Mouse (Mus musculus): ENCODE measurements around the gene Tmbim7. TPM values are rescaled to one million over a fixed set of nuclear protein-coding genes. Genes with fewer than 3 reads are reported as not detected.
"Not testable (repeated sequence)": the region's sequence is repeated elsewhere in the genome, so short reads cannot be mapped to it uniquely, and the experiment has no call there.

The Tmbim7 gene
- polyA plus RNA-seq (2015; fragmentation: Nextera tagmentation; extraction: Ambion mirVana), result not detected in 2 replicates

GRCm38 (mm10) chr5:3650881-3651280, at the start of gene Tmbim7:
TSS of gene Tmbim7 (plus strand) at chr5:3651181.
- H3K27me3 ChIP-seq, result no peaks in the 10 kb centered on the region
- no peak within 1 kb of the TSS for H3K9ac ChIP-seq
- no peaks in the 10 kb centered on the region for H3K36me3 ChIP-seq (ENCODE audit: poor library complexity, severe bottlenecking)
- WGBS, result 63% methylated on average over 6 of the region's 6 CpGs
- no peaks in the 10 kb centered on the region for H3K9me3 ChIP-seq (replicated peaks)
- H3K4me3 ChIP-seq, result no peak within 1 kb of the TSS
- peaks cover 7% of the 10 kb centered on the region for H3K4me1 ChIP-seq
- ATAC-seq, result no peak
- no peak within 1 kb of the TSS for H3K4me2 ChIP-seq
- no peak within 1 kb of the TSS for H3K27ac ChIP-seq

GRCm38 (mm10) chr5:3607114-3607513, 43.9 kb upstream of the Tmbim7 start:
- ATAC-seq, result no peak
- H3K9ac ChIP-seq, result no peak overlapping the region
- no peak overlapping the region for H3K4me2 ChIP-seq
- no peak overlapping the region for H3K27ac ChIP-seq
- peaks cover 60% of the 10 kb centered on the region for H3K36me3 ChIP-seq (ENCODE audit: poor library complexity, severe bottlenecking)
- WGBS, result 95% methylated on average over 9 of the region's 9 CpGs
- H3K4me3 ChIP-seq, result no peak overlapping the region
- no peaks in the 10 kb centered on the region for H3K4me1 ChIP-seq
- H3K27me3 ChIP-seq, result no peaks in the 10 kb centered on the region
- no peaks in the 10 kb centered on the region for H3K9me3 ChIP-seq (replicated peaks)

- Histone ChIP-seq H3K27ac (no peak overlapping the region), H3K4me2 (no peak overlapping the region), H3K9me3 (replicated peaks) (no peaks in the 10 kb centered on the region), H3K4me3 (no peak overlapping the region), H3K36me3 (ENCODE audit: poor library complexity, severe bottlenecking) (peaks cover 62% of the 10 kb centered on the region), H3K9ac (no peak overlapping the region), H3K27me3 (no peaks in the 10 kb centered on the region), H3K4me1 (no peaks in the 10 kb centered on the region)
- 94% methylated on average over 7 of the region's 7 CpGs for WGBS
- ATAC-seq, result no peak
Observed at GRCm38 (mm10) chr5:3609241-3609640, 41.7 kb upstream of the Tmbim7 start.

GRCm38 (mm10) chr5:3611835-3612234, 39.1 kb upstream of the Tmbim7 start:
- H3K4me2 ChIP-seq; H3K4me3 ChIP-seq; H3K27me3 ChIP-seq; H3K4me1 ChIP-seq; H3K9ac ChIP-seq; H3K27ac ChIP-seq; ATAC-seq; H3K9me3 ChIP-seq (replicated peaks): not testable (repeated sequence)
- WGBS, result 95% methylated on average over 2 of the region's 2 CpGs
- peaks cover 54% of the 10 kb centered on the region for H3K36me3 ChIP-seq (ENCODE audit: poor library complexity, severe bottlenecking)

- WGBS, result 84% methylated on average over 7 of the region's 7 CpGs
- H3K27me3 ChIP-seq, result no peaks in the 10 kb centered on the region
- H3K4me3 ChIP-seq, result no peak overlapping the region
- no peaks in the 10 kb centered on the region for H3K4me1 ChIP-seq
- H3K36me3 ChIP-seq (ENCODE audit: poor library complexity, severe bottlenecking), result peaks cover 49% of the 10 kb centered on the region
- no peak overlapping the region for H3K9ac ChIP-seq
- ATAC-seq, result no peak
- no peak overlapping the region for H3K4me2 ChIP-seq
- no peak overlapping the region for H3K27ac ChIP-seq
- no peaks in the 10 kb centered on the region for H3K9me3 ChIP-seq (replicated peaks)
Observed at GRCm38 (mm10) chr5:3620486-3620885, 30.5 kb upstream of the Tmbim7 start.

- no peak overlapping the region for H3K4me2 ChIP-seq
- no peaks in the 10 kb centered on the region for H3K4me1 ChIP-seq
- ATAC-seq, result no peak
- 93% methylated on average over 5 of the region's 5 CpGs for WGBS
- no peaks in the 10 kb centered on the region for H3K9me3 ChIP-seq (replicated peaks)
- no peak overlapping the region for H3K9ac ChIP-seq
- H3K4me3 ChIP-seq, result no peak overlapping the region
- H3K36me3 ChIP-seq (ENCODE audit: poor library complexity, severe bottlenecking), result peaks cover 46% of the 10 kb centered on the region
- no peaks in the 10 kb centered on the region for H3K27me3 ChIP-seq
- no peak overlapping the region for H3K27ac ChIP-seq
Observed at GRCm38 (mm10) chr5:3630055-3630454, 20.9 kb upstream of the Tmbim7 start.

- WGBS, result 61% methylated on average over 16 of the region's 16 CpGs
- H3K36me3 ChIP-seq (ENCODE audit: poor library complexity, severe bottlenecking), result peaks cover 52% of the 10 kb centered on the region
- no peak for ATAC-seq
Observed at GRCm38 (mm10) chr5:3631512-3632271, 19.3 kb upstream of the Tmbim7 start.

GRCm38 (mm10) chr5:3632285-3632684, 18.7 kb upstream of the Tmbim7 start:
- peaks cover 47% of the 10 kb centered on the region for H3K36me3 ChIP-seq (ENCODE audit: poor library complexity, severe bottlenecking)

More at GRCm38 (mm10) chr5:3631512-3632271, 19.3 kb upstream of the Tmbim7 start:
- Histone ChIP-seq H3K9ac (no peak overlapping the region), H3K27me3 (no peaks in the 10 kb centered on the region), H3K9me3 (replicated peaks) (no peaks in the 10 kb centered on the region), H3K27ac (no peak overlapping the region), H3K4me2 (no peak overlapping the region), H3K4me1 (no peaks in the 10 kb centered on the region), H3K4me3 (no peak overlapping the region)

GRCm38 (mm10) chr5:3633315-3633714, 17.7 kb upstream of the Tmbim7 start:
- H3K4me3 ChIP-seq, result no peak overlapping the region
- H3K4me2 ChIP-seq, result no peak overlapping the region
- no peaks in the 10 kb centered on the region for H3K27me3 ChIP-seq
- no peak overlapping the region for H3K9ac ChIP-seq
- H3K36me3 ChIP-seq (ENCODE audit: poor library complexity, severe bottlenecking), result peaks cover 45% of the 10 kb centered on the region
- H3K9me3 ChIP-seq (replicated peaks), result no peaks in the 10 kb centered on the region
- no peak for ATAC-seq
- no peak overlapping the region for H3K27ac ChIP-seq
- H3K4me1 ChIP-seq, result no peaks in the 10 kb centered on the region
- WGBS, result 95% methylated on average over 13 of the region's 13 CpGs

More at GRCm38 (mm10) chr5:3632285-3632684, 18.7 kb upstream of the Tmbim7 start:
- Histone ChIP-seq H3K27ac (no peak overlapping the region), H3K4me2 (no peak overlapping the region), H3K9ac (no peak overlapping the region), H3K9me3 (replicated peaks) (no peaks in the 10 kb centered on the region), H3K27me3 (no peaks in the 10 kb centered on the region), H3K4me1 (no peaks in the 10 kb centered on the region), H3K4me3 (no peak overlapping the region)
- no peak for ATAC-seq
- 92% methylated on average over 5 of the region's 5 CpGs for WGBS

- Histone ChIP-seq H3K27ac (no peak overlapping the region), H3K9me3 (replicated peaks) (no peaks in the 10 kb centered on the region), H3K9ac (no peak overlapping the region), H3K36me3 (ENCODE audit: poor library complexity, severe bottlenecking) (peaks cover 45% of the 10 kb centered on the region), H3K4me3 (no peak overlapping the region), H3K4me1 (no peaks in the 10 kb centered on the region), H3K4me2 (no peak overlapping the region), H3K27me3 (no peaks in the 10 kb centered on the region)
- no peak for ATAC-seq
- WGBS, result 78% methylated on average over 4 of the region's 4 CpGs
Observed at GRCm38 (mm10) chr5:3633951-3634350, 17.0 kb upstream of the Tmbim7 start.

- H3K27me3 ChIP-seq, result no peaks in the 10 kb centered on the region
- no peak overlapping the region for H3K4me3 ChIP-seq
- H3K9ac ChIP-seq, result no peak overlapping the region
- no peaks in the 10 kb centered on the region for H3K9me3 ChIP-seq (replicated peaks)
- no peaks in the 10 kb centered on the region for H3K4me1 ChIP-seq
- WGBS, result 90% methylated on average over 8 of the region's 8 CpGs
- ATAC-seq, result no peak
- H3K36me3 ChIP-seq (ENCODE audit: poor library complexity, severe bottlenecking), result peaks cover 46% of the 10 kb centered on the region
- no peak overlapping the region for H3K4me2 ChIP-seq
- no peak overlapping the region for H3K27ac ChIP-seq
Observed at GRCm38 (mm10) chr5:3635286-3635685, 15.7 kb upstream of the Tmbim7 start.

- no peak overlapping the region for H3K9ac ChIP-seq
- peaks cover 13% of the 10 kb centered on the region for H3K4me1 ChIP-seq
- WGBS, result 98% methylated on average over 6 of the region's 6 CpGs
- no peak overlapping the region for H3K4me2 ChIP-seq
- no peak overlapping the region for H3K27ac ChIP-seq
- no peaks in the 10 kb centered on the region for H3K9me3 ChIP-seq (replicated peaks)
- H3K4me3 ChIP-seq, result no peak overlapping the region
- no peaks in the 10 kb centered on the region for H3K27me3 ChIP-seq
- peaks cover 40% of the 10 kb centered on the region for H3K36me3 ChIP-seq (ENCODE audit: poor library complexity, severe bottlenecking)
- ATAC-seq, result no peak
Observed at GRCm38 (mm10) chr5:3644621-3645020, 6.4 kb upstream of the Tmbim7 start.

- H3K27ac ChIP-seq, result no peak overlapping the region
- H3K4me1 ChIP-seq, result peaks cover 13% of the 10 kb centered on the region
- ATAC-seq, result no peak
- no peaks in the 10 kb centered on the region for H3K9me3 ChIP-seq (replicated peaks)
- no peak overlapping the region for H3K9ac ChIP-seq
- H3K27me3 ChIP-seq, result no peaks in the 10 kb centered on the region
- WGBS, result 81% methylated on average over 6 of the region's 6 CpGs
- no peak overlapping the region for H3K4me3 ChIP-seq
- peaks cover 36% of the 10 kb centered on the region for H3K36me3 ChIP-seq (ENCODE audit: poor library complexity, severe bottlenecking)
- H3K4me2 ChIP-seq, result peak overlapping the region; percentile 28
Observed at GRCm38 (mm10) chr5:3645326-3645725, 5.7 kb upstream of the Tmbim7 start.

Measured in forebrain, embryonic 13.5 days (tissue).